Mouse (Mus musculus) small intestine, adult 2 months (tissue): ENCODE data around the gene Aif1. TPM values are rescaled to one million over a fixed set of nuclear protein-coding genes. Genes with fewer than 3 reads are reported as not detected.

Source experiments
- H3K27ac ChIP-seq: fragments of 200-500 bp; 2 replicates; pipeline ENCODE4 v1.5.1; 2012; ENCODE audit warnings: low read depth, low read length, control low read depth, inconsistent platforms; ENCODE audit not compliant: insufficient read depth
- H3K27me3 ChIP-seq: fragments of 200-500 bp; 2 replicates; pipeline ENCODE4 v1.6.1; 2012; ENCODE audit warnings: mild to moderate bottlenecking, moderate library complexity, low read length, inconsistent platforms; ENCODE audit not compliant: control insufficient read depth, insufficient read depth
- H3K36me3 ChIP-seq: fragments of 200-500 bp; 2 replicates; pipeline ENCODE4 v1.6.1; 2012; ENCODE audit warnings: mild to moderate bottlenecking, low read length, control low read depth, inconsistent platforms; ENCODE audit not compliant: control insufficient read depth, insufficient read depth
- H3K4me1 ChIP-seq: fragments of 200-500 bp; 2 replicates; pipeline ENCODE4 v1.6.1; 2012; ENCODE audit warnings: low read length, inconsistent platforms, mixed read lengths; ENCODE audit not compliant: control insufficient read depth, insufficient read depth, insufficient read length
- H3K4me3 ChIP-seq: fragments of 200-500 bp; 2 replicates; pipeline ENCODE4 v1.5.1; 2012; ENCODE audit warnings: low read depth, mild to moderate bottlenecking, control low read depth, inconsistent platforms, low read length, moderate library complexity
- CTCF ChIP-seq: fragments of 200-500 bp; IDR thresholded peaks from 2 replicates; pipeline ENCODE4 v1.5.1; 2012; ENCODE audit warnings: low read depth, mild to moderate bottlenecking, control low read depth, inconsistent platforms, low read length, moderate library complexity, mixed read lengths; ENCODE audit not compliant: insufficient replicate concordance, insufficient read length; ENCODE audit errors: extremely low read depth
- POLR2A ChIP-seq: fragments of 200-500 bp; IDR thresholded peaks from 2 replicates; pipeline ENCODE4 v1.6.1; 2012; ENCODE audit warnings: low read depth, mild to moderate bottlenecking, control low read depth, inconsistent platforms, low read length, moderate library complexity
- WGBS: fragments of 180-500 bp; shearing (Covaris S2); methylation state at CpG from one replicate; pipeline ENCODE4 v1.1.7; 2018; 5-methylcytosine and 5-hydroxymethylcytosine counted together
- polyA plus RNA-seq: library from polyadenylated mRNA; depleted of rRNA; stranded (reverse); fragments of >200 nt; gene quantifications from 2 replicates; pipeline ENCODE4 v1.2.3, GENCODE M21; 2012

Gene Aif1
- polyA plus RNA-seq, 1 experiment: 1.6 TPM

GRCm38 (mm10) chr17:35201128-35201527 lies 25.3 kb upstream of the Aif1 start:
- Histone ChIP-seq H3K36me3 (no peaks in the 10 kb centered on the region), H3K4me1 (peaks cover 26% of the 10 kb centered on the region), H3K27me3 (no peaks in the 10 kb centered on the region), H3K4me3 (peak overlapping the region; percentile 56), H3K27ac (no peak overlapping the region)
- no peak for TF ChIP-seq POLR2A
- TF ChIP-seq CTCF: no peak
- 52% methylated on average over 11 of the region's 11 CpGs for WGBS

DNA sequence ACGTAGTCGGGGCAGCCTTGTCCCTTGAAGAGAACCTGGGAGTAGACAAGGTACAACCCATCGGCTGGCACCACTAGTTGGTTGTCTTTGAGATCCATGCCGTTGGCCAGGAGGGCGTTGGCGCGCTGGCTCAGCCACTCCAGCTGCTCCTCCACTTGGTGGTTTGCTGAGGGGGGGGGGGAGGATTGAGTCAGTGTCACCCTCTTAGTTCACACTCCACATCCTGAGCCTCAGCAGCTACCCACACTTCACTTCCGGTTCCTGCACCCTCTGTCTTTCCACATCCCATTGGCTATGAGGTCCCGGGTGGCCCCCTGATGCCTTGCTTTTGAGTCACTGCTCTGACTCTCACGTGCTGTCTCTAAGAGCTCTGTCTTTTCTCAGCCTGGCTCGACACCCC lies 24.5 kb upstream of the Aif1 start:
- 68% methylated on average over 11 of the region's 11 CpGs for WGBS
- H3K27me3 ChIP-seq: no peaks in the 10 kb centered on the region
- H3K4me1 ChIP-seq: peaks cover 28% of the 10 kb centered on the region
- no peak for TF ChIP-seq CTCF
- no peak for TF ChIP-seq POLR2A
- peak overlapping the region; percentile 56 for H3K4me3 ChIP-seq
- peak overlapping the region; percentile 42 for H3K27ac ChIP-seq
- H3K36me3 ChIP-seq: no peaks in the 10 kb centered on the region

- H3K4me3 ChIP-seq: no peak overlapping the region
- TF ChIP-seq CTCF (no peak), POLR2A (no peak)
- H3K27me3 ChIP-seq: no peaks in the 10 kb centered on the region
- peaks cover 25% of the 10 kb centered on the region for H3K4me1 ChIP-seq
- no peaks in the 10 kb centered on the region for H3K36me3 ChIP-seq
- no peak overlapping the region for H3K27ac ChIP-seq
- WGBS: 31% methylated on average over 8 of the region's 8 CpGs
Observed at GRCm38 (mm10) chr17:35198946-35199345, 23.1 kb upstream of the Aif1 start.

DNA sequence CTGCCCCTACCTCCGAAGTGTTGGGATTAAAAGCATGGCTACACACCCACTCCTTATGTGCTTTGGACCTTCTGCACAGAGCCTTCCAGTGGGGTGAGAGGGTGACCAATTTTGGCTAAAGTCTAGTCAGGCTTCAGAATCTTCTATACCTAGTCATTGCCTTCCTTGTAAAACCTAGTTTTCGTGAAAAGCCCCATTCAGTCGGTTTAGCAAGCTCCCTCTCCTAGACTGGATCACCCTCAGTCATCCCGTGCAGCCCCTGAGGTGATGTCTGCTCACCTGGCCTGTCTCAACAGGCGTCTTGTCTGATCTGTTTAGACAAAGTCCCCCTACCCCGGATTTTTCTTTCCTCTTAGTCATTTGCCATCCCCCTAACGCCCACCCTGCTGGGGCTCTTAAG lies 22.2 kb upstream of the Aif1 start:
- H3K4me1 ChIP-seq: peaks cover 25% of the 10 kb centered on the region
- no peak overlapping the region for H3K27ac ChIP-seq
- H3K27me3 ChIP-seq: no peaks in the 10 kb centered on the region
- no peaks in the 10 kb centered on the region for H3K36me3 ChIP-seq
- 74% methylated on average over 7 of the region's 7 CpGs for WGBS
- TF ChIP-seq POLR2A: no peak
- no peak for TF ChIP-seq CTCF
- no peak overlapping the region for H3K4me3 ChIP-seq

GRCm38 (mm10) chr17:35197126-35197525 lies 21.3 kb upstream of the Aif1 start:
- Histone ChIP-seq H3K27ac (no peak overlapping the region), H3K36me3 (no peaks in the 10 kb centered on the region), H3K27me3 (no peaks in the 10 kb centered on the region), H3K4me3 (no peak overlapping the region), H3K4me1 (peaks cover 23% of the 10 kb centered on the region)
- TF ChIP-seq CTCF: no peak
- TF ChIP-seq POLR2A: no peak
- WGBS: 46% methylated on average over 6 of the region's 6 CpGs

DNA sequence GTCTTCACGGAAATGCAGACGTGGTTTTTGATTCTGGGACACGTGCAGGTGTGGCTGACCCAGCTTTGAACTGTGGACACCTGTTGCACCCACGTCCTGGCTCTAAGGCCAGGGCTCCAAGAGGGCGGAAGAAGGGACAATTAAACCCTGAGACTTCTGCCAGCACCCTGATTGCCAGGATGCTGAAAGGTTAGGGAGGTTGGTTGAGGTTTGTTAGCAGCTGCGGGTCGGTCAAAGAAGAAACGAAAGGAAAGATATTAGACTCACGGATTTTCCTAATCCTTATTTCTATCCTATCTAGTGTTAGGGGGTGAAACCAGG lies 20.4 kb upstream of the Aif1 start:
- TF ChIP-seq POLR2A: no peak
- no peak for TF ChIP-seq CTCF
- Histone ChIP-seq H3K27ac (peak overlapping the region; percentile 25), H3K4me3 (peak overlapping the region; percentile 77), H3K27me3 (no peaks in the 10 kb centered on the region), H3K36me3 (no peaks in the 10 kb centered on the region), H3K4me1 (peaks cover 16% of the 10 kb centered on the region)
- WGBS: 4% methylated on average over 9 of the region's 9 CpGs

DNA sequence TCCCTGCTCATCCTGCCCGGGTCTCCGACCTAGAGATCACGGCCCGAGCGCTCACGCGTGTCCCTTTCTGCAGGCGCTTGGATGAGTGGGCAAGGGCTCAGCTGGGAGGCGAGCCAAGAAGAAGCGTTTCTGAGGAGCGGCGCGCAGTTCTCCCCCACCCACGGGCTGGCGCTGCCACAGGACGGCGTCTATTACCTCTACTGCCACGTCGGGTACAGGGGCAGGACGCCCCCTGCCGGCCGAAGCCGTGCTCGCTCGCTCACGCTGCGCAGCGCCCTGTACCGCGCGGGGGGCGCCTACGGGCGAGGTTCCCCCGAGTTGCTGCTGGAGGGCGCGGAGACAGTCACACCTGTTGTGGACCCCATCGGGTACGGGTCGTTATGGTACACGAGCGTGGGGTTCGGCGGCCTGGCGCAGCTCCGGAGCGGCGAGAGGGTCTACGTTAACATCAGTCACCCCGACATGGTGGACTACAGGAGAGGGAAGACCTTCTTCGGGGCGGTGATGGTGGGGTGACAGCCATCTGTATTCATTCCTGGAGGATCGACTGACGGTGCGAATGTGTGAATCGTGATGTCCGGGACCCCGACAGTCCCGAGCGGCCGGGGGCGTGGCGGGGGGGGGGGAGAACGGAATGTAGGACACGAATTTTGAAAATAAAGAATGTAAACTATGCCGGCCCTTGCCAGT lies 19.9 kb upstream of the Aif1 start:
- Histone ChIP-seq H3K36me3 (no peaks in the 10 kb centered on the region), H3K27me3 (no peaks in the 10 kb centered on the region), H3K27ac (peak overlapping the region; percentile 25), H3K4me3 (peak overlapping the region; percentile 77), H3K4me1 (peaks cover 16% of the 10 kb centered on the region)
- peak; percentile 83 for TF ChIP-seq CTCF
- TF ChIP-seq POLR2A: no peak
- WGBS: 1% methylated on average over 66 of the region's 66 CpGs

DNA sequence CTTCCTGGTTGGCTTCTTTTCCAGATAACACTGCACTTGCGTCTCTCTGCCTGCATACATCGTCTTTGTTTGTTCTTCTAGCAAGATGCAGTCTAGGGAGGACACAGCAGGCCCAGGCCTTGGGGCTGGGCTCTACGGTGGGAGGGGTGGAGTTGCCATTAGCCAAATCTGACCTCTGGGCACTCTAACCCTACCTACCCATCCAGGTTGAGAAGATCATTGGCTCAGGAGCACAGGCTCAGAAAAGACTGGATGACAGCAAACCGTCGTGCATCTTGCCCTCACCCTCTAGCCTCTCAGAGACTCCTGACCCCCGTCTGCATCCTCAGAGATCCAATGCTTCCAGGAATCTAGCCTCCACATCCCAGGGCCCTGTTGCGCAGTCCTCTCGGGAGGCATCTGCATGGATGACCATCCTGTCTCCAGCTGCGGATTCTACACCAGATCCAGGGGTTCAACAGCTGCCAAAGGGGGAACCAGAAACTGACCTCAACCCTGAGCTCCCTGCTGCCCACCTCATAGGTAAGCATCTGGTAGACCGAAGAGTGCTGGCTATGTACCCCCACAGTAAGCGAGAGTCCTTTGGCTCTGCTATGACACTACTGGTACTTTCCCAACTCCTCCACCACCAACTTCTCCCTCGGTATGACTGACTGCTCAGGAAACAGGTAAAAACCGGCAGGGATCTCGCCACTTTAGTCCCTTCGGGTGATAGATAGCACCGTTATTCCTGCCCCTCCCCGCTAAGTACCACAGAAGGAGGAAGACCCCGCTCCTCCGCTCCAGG lies 19.2 kb upstream of the Aif1 start:
- Histone ChIP-seq H3K4me1 (peaks cover 12% of the 10 kb centered on the region), H3K27me3 (no peaks in the 10 kb centered on the region), H3K27ac (peak overlapping the region; percentile 46), H3K4me3 (peak overlapping the region; percentile 77), H3K36me3 (no peaks in the 10 kb centered on the region)
- WGBS: 39% methylated on average over 19 of the region's 19 CpGs
- no peak for TF ChIP-seq POLR2A
- no peak for TF ChIP-seq CTCF
